Comparison of ENCODE assay signal across 8 mouse cellular contexts in the genomic region with DNA sequence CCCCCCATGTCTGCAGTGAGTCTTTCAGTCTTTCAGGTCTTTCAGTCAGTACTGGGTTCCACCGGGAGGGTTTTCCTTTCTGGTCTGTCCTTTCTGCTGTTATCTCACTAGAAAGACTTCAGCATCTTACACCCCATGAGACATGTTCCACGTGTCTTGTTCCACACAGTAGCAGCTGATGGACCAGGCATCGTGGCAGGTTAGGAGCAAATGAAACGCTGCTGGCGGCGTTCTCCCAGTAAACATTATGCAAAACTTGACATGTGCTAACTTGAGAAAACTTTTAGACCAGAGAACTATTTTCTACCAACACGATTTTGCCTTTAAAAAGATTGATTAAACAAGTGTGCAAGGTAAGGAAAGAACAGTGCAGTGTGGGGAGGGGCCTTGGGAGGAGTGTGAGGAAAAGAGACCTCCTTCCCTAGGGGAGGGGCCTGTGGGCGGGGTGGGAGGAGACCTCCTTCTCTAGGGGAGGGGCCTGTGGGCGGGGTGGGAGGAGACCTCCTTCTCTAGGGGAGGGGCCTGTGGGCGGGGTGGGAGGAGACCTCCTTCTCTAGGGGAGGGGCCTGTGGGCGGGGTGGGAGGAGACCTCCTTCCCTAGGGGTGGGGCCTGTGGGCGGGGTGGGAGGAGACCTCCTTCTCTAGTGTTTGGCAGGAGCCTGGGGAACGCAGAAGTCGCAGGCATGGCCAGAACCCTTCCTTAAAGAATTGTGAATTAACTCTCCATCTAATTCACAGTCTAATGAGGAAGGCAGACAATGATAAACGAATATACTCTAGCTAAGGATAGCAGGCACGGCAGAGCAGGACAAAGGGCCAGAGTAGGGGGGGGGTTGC.
DNase-seq lines count a peak whose midpoint lies in the region; ATAC-seq lines count a peak whose summit lies in the region.

No protein-coding gene starts in this region.

- H3K4me2 ChIP-seq in embryonic facial prominence, embryonic 13.5 days = peak overlapping the region; percentile 77
- H3K4me2 ChIP-seq in limb, embryonic 13.5 days (replicated peaks) = peak overlapping the region; percentile 76
- H3K4me2 ChIP-seq in midbrain, embryonic 14.5 days (ENCODE audit: low read length) = peak overlapping the region; percentile 51

- 0 out of 2 replicates have a peak overlapping the region, but pooled peaks have one; percentile 68 for H3K27ac ChIP-seq in embryonic facial prominence, embryonic 13.5 days
- H3K27ac ChIP-seq in limb, embryonic 13.5 days = no peak overlapping the region
- H3K27ac ChIP-seq in midbrain, embryonic 14.5 days (replicated peaks; ENCODE audit: low read depth, low read length) = no peak overlapping the region

- H3K27me3 ChIP-seq in embryonic facial prominence, embryonic 13.5 days = no peaks in the 10 kb centered on the region
- H3K27me3 ChIP-seq in limb, embryonic 13.5 days = no peaks in the 10 kb centered on the region
- no peaks in the 10 kb centered on the region for H3K27me3 ChIP-seq in midbrain, embryonic 14.5 days (ENCODE audit: control insufficient read depth, insufficient read depth, low read length)

- DNase-seq in 3134 (ENCODE audit: extremely low read depth, insufficient read length, low spot score) = peak; percentile 76
- DNase-seq in Muller cell, postnatal 12 days (ENCODE audit: inconsistent ontology term) = peak; percentile 89
- peak; percentile 59 for DNase-seq in midbrain, embryonic 14.5 days
- peak; percentile 27 for DNase-seq in thymus, postnatal 10 days (ENCODE audit: low spot score in 2 of 2)
- DNase-seq in layer of hippocampus, adult 9-11 months = no peak

- peak overlapping the region; percentile 68 for H3K9ac ChIP-seq in embryonic facial prominence, embryonic 13.5 days
- peak overlapping the region; percentile 65 for H3K9ac ChIP-seq in limb, embryonic 13.5 days
- no peak overlapping the region for H3K9ac ChIP-seq in midbrain, embryonic 14.5 days (replicated peaks; ENCODE audit: low read length)

- no peaks in the 10 kb centered on the region for H3K9me3 ChIP-seq in embryonic facial prominence, embryonic 13.5 days
- H3K9me3 ChIP-seq in limb, embryonic 13.5 days = no peaks in the 10 kb centered on the region
- H3K9me3 ChIP-seq in midbrain, embryonic 14.5 days (ENCODE audit: control insufficient read depth, low read length) = no peaks in the 10 kb centered on the region

- peaks cover 23% of the 10 kb centered on the region for H3K4me1 ChIP-seq in embryonic facial prominence, embryonic 13.5 days
- peaks cover 28% of the 10 kb centered on the region for H3K4me1 ChIP-seq in limb, embryonic 13.5 days
- H3K4me1 ChIP-seq in midbrain, embryonic 14.5 days (ENCODE audit: control insufficient read depth, insufficient read depth, low read length) = peaks cover 7% of the 10 kb centered on the region; the same call in 1 of the 2 replicates

- H3K4me3 ChIP-seq in embryonic facial prominence, embryonic 13.5 days = peak overlapping the region; percentile 46
- H3K4me3 ChIP-seq in limb, embryonic 13.5 days = peak overlapping the region; percentile 46
- H3K4me3 ChIP-seq in midbrain, embryonic 14.5 days (replicated peaks; ENCODE audit: low read depth, low read length) = peak overlapping the region; percentile 20; the same call in 1 of the 2 replicates

- peak; percentile 71 for ATAC-seq in embryonic facial prominence, embryonic 13.5 days (ENCODE audit: insufficient number of reproducible peaks, insufficient read depth, low FRiP score, low TSS enrichment, low read depth)
- peak; percentile 38 to 65 for ATAC-seq in hematopoietic stem cell, adult 5-6 weeks (replicated peaks in 1 of 2; ENCODE audit: insufficient read depth in 1 of 2, low FRiP score in 2 of 2, low TSS enrichment in 1 of 2, low read depth in 1 of 2, poor library complexity in 2 of 2, severe bottlenecking in 2 of 2)
- ATAC-seq in limb, embryonic 13.5 days (ENCODE audit: low FRiP score, low read depth) = peak; percentile 69; the same call in 1 of the 2 replicates
- peak; percentile 53; the same call in 1 of the 2 replicates for ATAC-seq in midbrain, embryonic 14.5 days (ENCODE audit: low FRiP score, low TSS enrichment)

- WGBS in embryonic facial prominence, embryonic 13.5 days = 5% methylated on average over 14 of the region's 16 CpGs
- 4% methylated on average over 15 of the region's 16 CpGs for WGBS in limb, embryonic 13.5 days
- 3% methylated on average over 15 of the region's 16 CpGs for WGBS in midbrain, embryonic 14.5 days

- no peaks in the 10 kb centered on the region for H3K36me3 ChIP-seq in embryonic facial prominence, embryonic 13.5 days
- no peaks in the 10 kb centered on the region for H3K36me3 ChIP-seq in limb, embryonic 13.5 days
- no peaks in the 10 kb centered on the region for H3K36me3 ChIP-seq in midbrain, embryonic 14.5 days (ENCODE audit: control insufficient read depth, insufficient read depth, low read length)
